12 mouse cellular contexts compared by ENCODE assay signal in the genomic region with DNA sequence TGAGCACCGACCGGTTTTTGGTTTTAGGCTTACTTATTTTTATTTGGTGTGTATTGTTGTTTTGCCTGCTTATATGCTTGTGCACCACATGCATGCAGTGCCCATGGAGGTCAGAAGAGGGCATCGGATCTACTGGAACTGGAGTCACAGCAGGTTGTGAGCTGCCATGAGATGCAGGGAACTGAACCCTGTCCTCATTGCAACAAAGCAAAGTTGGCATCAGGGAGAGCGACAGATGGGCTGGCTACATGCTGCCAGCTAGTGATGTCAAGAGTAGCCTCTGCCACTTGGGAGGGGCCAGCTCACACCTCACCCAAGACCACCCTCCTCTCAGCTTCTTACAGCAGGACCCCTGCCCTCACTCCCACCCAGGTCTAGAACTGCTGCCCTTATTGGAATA. TPM values are rescaled to one million over a fixed set of nuclear protein-coding genes. Genes with fewer than 3 reads are reported as not detected.
DNase-seq lines count a peak whose midpoint lies in the region; ATAC-seq and TF ChIP-seq lines count a peak whose summit lies in the region.
"Had no signal": no experiment of that assay in that cellular context is flagged by ENCODE, and none has a peak within 500 bp of the region (broad histone marks: within the 10 kb centered on the region; RNA-seq: fewer than 3 reads in every experiment).

No protein-coding gene starts in this region.

- H3K36me3 ChIP-seq in heart, embryonic 11.5 days (ENCODE audit: control insufficient read depth, insufficient read depth, low read length) = peaks cover 19% of the 10 kb centered on the region
- H3K36me3 ChIP-seq in neural tube, embryonic 15.5 days = peaks cover 45% of the 10 kb centered on the region

- H3K27me3 ChIP-seq in heart, embryonic 11.5 days (ENCODE audit: control insufficient read depth, insufficient read depth, low read length) = no peaks in the 10 kb centered on the region
- no peaks in the 10 kb centered on the region for H3K27me3 ChIP-seq in neural tube, embryonic 15.5 days (replicated peaks)
- H3K27me3 ChIP-seq: hindbrain, embryonic 12.5 days had no signal

- peak; percentile 34; the same call in 1 of the 2 replicates for TF ChIP-seq CTCF in lung, adult 2 months (IDR thresholded peaks at IDR 0.05; ENCODE audit: insufficient read depth, low read length)

- no peak for TF ChIP-seq POLR2A in lung, adult 2 months (IDR thresholded peaks at IDR 0.05; ENCODE audit: borderline replicate concordance, extremely low read depth, low read depth, low read length)

- no peak overlapping the region for H3K9ac ChIP-seq in heart, embryonic 11.5 days (ENCODE audit: low read depth, low read length)
- H3K9ac ChIP-seq in neural tube, embryonic 15.5 days (replicated peaks) = no peak overlapping the region
- H3K9ac ChIP-seq: hindbrain, embryonic 12.5 days; lung, embryonic 14.5 days had no signal

- H3K9me3 ChIP-seq in heart, embryonic 11.5 days (replicated peaks; ENCODE audit: control insufficient read depth, low read length) = no peaks in the 10 kb centered on the region
- no peaks in the 10 kb centered on the region for H3K9me3 ChIP-seq in neural tube, embryonic 15.5 days (replicated peaks)
- H3K9me3 ChIP-seq: hindbrain, embryonic 12.5 days had no signal

- intact Hi-C loops in heart, postnatal 36 days (cut with DNase I) = no loop called here
- intact Hi-C loops in gastrocnemius, postnatal 14 days (cut with DNase I; ENCODE audit: low total_unique reads) = no loop called here

- no peak for ATAC-seq in heart, embryonic 11.5 days (replicated peaks; ENCODE audit: insufficient number of reproducible peaks, low FRiP score, low TSS enrichment)
- ATAC-seq in neural tube, embryonic 15.5 days (ENCODE audit: low FRiP score) = peak; percentile 7; the same call in 1 of the 2 replicates

- peak overlapping the region; percentile 35; the same call in 1 of the 2 replicates for H3K27ac ChIP-seq in heart, embryonic 11.5 days (ENCODE audit: low read depth, low read length)
- peak overlapping the region; percentile 52; the same call in 1 of the 2 replicates for H3K27ac ChIP-seq in neural tube, embryonic 15.5 days (replicated peaks)
- H3K27ac ChIP-seq: hindbrain, embryonic 12.5 days had no signal

- WGBS in heart, embryonic 11.5 days (ENCODE audit: insufficient replicate concordance) = 85% methylated on average over 4 of the region's 4 CpGs
- WGBS in lung, adult 2 months = 91% methylated on average over 4 of the region's 4 CpGs
- WGBS in neural tube, embryonic 15.5 days = 90% methylated on average over 4 of the region's 4 CpGs

- 0 out of 2 replicates have a peak, but pooled peaks cover 3% of the 10 kb centered on the region for H3K4me1 ChIP-seq in heart, embryonic 11.5 days (ENCODE audit: control insufficient read depth, insufficient read depth, low read length)
- peaks cover 8% of the 10 kb centered on the region for H3K4me1 ChIP-seq in lung, adult 2 months (ENCODE audit: control insufficient read depth, insufficient read depth, low read length)
- H3K4me1 ChIP-seq in neural tube, embryonic 15.5 days = 0 out of 2 replicates have a peak, but pooled peaks cover 15% of the 10 kb centered on the region

- DNase-seq in heart, postnatal 36 days = no peak
- DNase-seq in lung, adult 2 months = no peak
- DNase-seq in lung, postnatal 25 days (ENCODE audit: low spot score) = no peak
- DNase-seq in ZHBTc4 (ENCODE audit: low read depth, low spot score) = peak; percentile 13
- DNase-seq in gastrocnemius, postnatal 14 days = no peak
- DNase-seq: gastrocnemius, postnatal 25 days; lung, embryonic 14.5 days; right cerebral cortex, postnatal 4 days; thymus, adult 2 months had no signal

- no peak overlapping the region for H3K4me3 ChIP-seq in heart, embryonic 11.5 days (ENCODE audit: low read depth, low read length)
- H3K4me3 ChIP-seq in lung, adult 2 months (replicated peaks; ENCODE audit: extremely low read depth, low read depth, low read length) = no peak overlapping the region
- no peak overlapping the region for H3K4me3 ChIP-seq in neural tube, embryonic 15.5 days (replicated peaks)
- H3K4me3 ChIP-seq: hindbrain, embryonic 12.5 days had no signal

- H3K4me2 ChIP-seq in heart, embryonic 11.5 days = no peak overlapping the region
- no peak overlapping the region for H3K4me2 ChIP-seq in neural tube, embryonic 15.5 days
- H3K4me2 ChIP-seq: hindbrain, embryonic 12.5 days; lung, embryonic 14.5 days had no signal

RNA-seq across cellular contexts. Expression of a gene that starts 51.4 kb away (rescaled TPM):
- polyA plus RNA-seq in heart, embryonic 11.5 days (2014; fragmentation: Nextera tagmentation; extraction: Ambion mirVana) = 68.1 and 83.7 TPM in 2 replicates
- 10 to 100 TPM; 58.7 to 79.0 TPM for total RNA-seq in heart, postnatal 36 days (2021)
- 69.0 and 71.5 TPM in 2 replicates for polyA plus RNA-seq in lung, adult 2 months (2012; rRNA removed)
- polyA plus RNA-seq in neural tube, embryonic 15.5 days (2015; fragmentation: Nextera tagmentation; extraction: Ambion mirVana) = 95.3 and 98.9 TPM in 2 replicates
- 10 to 100 TPM; 60.2 to 70.7 TPM for total RNA-seq in gastrocnemius, postnatal 14 days (2021)

RNA-seq across cellular contexts. Expression of a gene that starts 57.0 kb away (rescaled TPM):
- polyA plus RNA-seq in heart, embryonic 11.5 days (2014; fragmentation: Nextera tagmentation; extraction: Ambion mirVana) = 16.3 and 19.5 TPM in 2 replicates
- total RNA-seq in heart, postnatal 36 days (2021) = 10 to 100 TPM; 11.0 to 12.8 TPM
- polyA plus RNA-seq in lung, adult 2 months (2012; rRNA removed) = 43.0 and 65.1 TPM in 2 replicates
- polyA plus RNA-seq in neural tube, embryonic 15.5 days (2015; fragmentation: Nextera tagmentation; extraction: Ambion mirVana) = 14.6 and 17.4 TPM in 2 replicates
- 10 to 100 TPM; 10.7 TPM for total RNA-seq in gastrocnemius, postnatal 14 days (2021)
